Mouse (Mus musculus): ENCODE data around the gene Prpf19.

GRCm38 (mm10) chr19:10924220-10924619, 29.2 kb downstream of the Prpf19 start:
- TF ChIP-seq CTCF (IDR thresholded peaks at IDR 0.05) (no peak), EP300 (IDR thresholded peaks at IDR 0.05) (no peak)
